Mouse (Mus musculus) neural tube, embryonic 14.5 days (tissue): ENCODE measurements around the gene Pitpnm1. TPM values are rescaled to one million over a fixed set of nuclear protein-coding genes. Genes with fewer than 3 reads are reported as not detected.
"Not testable (repeated sequence)": the region's sequence is repeated elsewhere in the genome, so short reads cannot be mapped to it uniquely, and the experiment has no call there.

Source experiments
- ATAC-seq: fragments of 200-750 bp; cut with Nextera tagmentation; 2 replicates; pipeline ENCODE4 v1.8.0; 2017; ENCODE audit warnings: low read depth, mild to moderate bottlenecking, moderate TSS enrichment, moderate library complexity
- H3K27ac ChIP-seq: fragments of 300-500 bp; sonication (generic); 2 replicates; pipeline ENCODE4 v1.5.1; 2014; ENCODE audit warnings: low read depth, mild to moderate bottlenecking, control low read depth, low read length, moderate library complexity, mixed read lengths
- H3K27me3 ChIP-seq: fragments of 300-500 bp; sonication (generic); 2 replicates; pipeline ENCODE4 v1.6.1; 2014; ENCODE audit warnings: low read length; ENCODE audit not compliant: control insufficient read depth, insufficient read depth
- H3K36me3 ChIP-seq: fragments of 300-500 bp; sonication (generic); 2 replicates; pipeline ENCODE4 v1.6.1; 2014; ENCODE audit warnings: low read length, mixed read lengths; ENCODE audit not compliant: control insufficient read depth, insufficient read depth
- H3K4me1 ChIP-seq: fragments of 300-500 bp; sonication (generic); 2 replicates; pipeline ENCODE4 v1.6.1; 2014; ENCODE audit warnings: low read length; ENCODE audit not compliant: control insufficient read depth, insufficient read depth
- H3K4me2 ChIP-seq: fragments of 300-500 bp; sonication (generic); 2 replicates; pipeline ENCODE4 v1.6.1; 2014; ENCODE audit warnings: mild to moderate bottlenecking, low read depth, low read length, control low read depth
- H3K4me3 ChIP-seq: fragments of 300-500 bp; sonication (generic); 2 replicates; pipeline ENCODE4 v1.5.1; 2014; ENCODE audit warnings: low read depth, low read length, control low read depth, mixed read lengths
- H3K9ac ChIP-seq: fragments of 300-500 bp; sonication (generic); replicated peaks from 2 replicates; pipeline ENCODE4 v1.6.1; 2014; ENCODE audit warnings: low read depth, mild to moderate bottlenecking, control low read depth, low read length, mixed read lengths
- H3K9me3 ChIP-seq: fragments of 300-500 bp; sonication (generic); 2 replicates; pipeline ENCODE4 v1.6.1; 2016; ENCODE audit warnings: low read length; ENCODE audit not compliant: control insufficient read depth
- WGBS: fragments of 180-500 bp; shearing (Covaris S2); extraction: QIAGEN DNeasy Blood & Tissue Kit; methylation state at CpG from one replicate; pipeline ENCODE4 v1.1.7; 2014; 5-methylcytosine and 5-hydroxymethylcytosine counted together
- polyA plus RNA-seq: library from polyadenylated mRNA; unstranded; fragments of >200 nt; fragmentation: Nextera tagmentation; extraction: Ambion mirVana; gene quantifications from 2 replicates; pipeline ENCODE4 v1.2.1, GENCODE M21; 2014

The Pitpnm1 gene
- polyA plus RNA-seq, 1 experiment from 2014 or later: 76.5 TPM

DNA sequence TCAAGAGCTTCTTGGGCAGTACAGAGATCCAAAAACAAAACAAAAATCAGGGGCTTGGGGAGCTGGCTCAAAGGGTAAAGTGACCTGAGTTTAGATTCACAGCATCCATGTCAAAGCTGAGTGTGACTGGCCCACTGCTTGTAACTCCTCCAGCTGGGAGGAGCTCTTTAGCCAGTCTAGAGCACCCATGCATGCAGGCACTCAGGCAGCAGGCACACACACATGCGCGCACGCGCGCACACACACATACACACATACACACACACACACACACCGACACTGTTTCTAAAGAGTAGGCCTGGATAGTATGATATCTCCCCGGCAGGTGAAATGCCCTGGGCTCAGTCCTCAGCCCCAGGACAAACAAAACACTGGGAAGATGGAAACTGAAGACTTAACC, 17.2 kb downstream of the Pitpnm1 start:
- Histone ChIP-seq H3K36me3 (peaks cover 36% of the 10 kb centered on the region), H3K4me2 (no peak overlapping the region), H3K27me3 (no peaks in the 10 kb centered on the region), H3K9ac (no peak overlapping the region), H3K27ac (no peak overlapping the region), H3K4me1 (peaks cover 6% of the 10 kb centered on the region; the same call in 1 of the 2 replicates), H3K9me3 (no peaks in the 10 kb centered on the region), H3K4me3 (no peak overlapping the region)
- ATAC-seq: no peak
- 98% methylated on average over 7 of the region's 7 CpGs for WGBS

DNA sequence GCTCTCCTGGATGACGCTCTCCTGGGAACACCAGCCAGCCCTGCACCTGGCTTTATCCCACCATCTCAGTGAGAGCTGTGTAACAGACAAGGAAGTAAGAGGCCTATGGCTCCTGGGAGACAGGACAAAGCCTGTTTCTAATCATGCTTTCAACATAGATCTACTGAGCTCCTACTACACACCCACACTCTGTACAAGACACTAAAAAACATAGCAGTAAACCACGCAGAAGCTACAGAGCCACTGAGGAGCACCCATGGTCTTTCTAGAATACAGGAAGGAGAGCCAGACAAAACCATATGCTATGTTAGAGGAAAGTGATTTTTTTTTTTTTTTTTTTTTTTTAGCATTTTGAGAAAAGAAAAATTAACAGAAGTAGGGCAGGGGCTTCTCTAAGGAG, 18.6 kb downstream of the Pitpnm1 start:
- Histone ChIP-seq H3K9me3 (no peaks in the 10 kb centered on the region), H3K9ac (no peak overlapping the region), H3K27me3 (no peaks in the 10 kb centered on the region), H3K27ac (no peak overlapping the region), H3K4me3 (no peak overlapping the region), H3K36me3 (peaks cover 27% of the 10 kb centered on the region), H3K4me1 (peaks cover 6% of the 10 kb centered on the region; the same call in 1 of the 2 replicates), H3K4me2 (no peak overlapping the region)
- ATAC-seq: no peak
- WGBS: 97% methylated on average over 2 of the region's 2 CpGs

DNA sequence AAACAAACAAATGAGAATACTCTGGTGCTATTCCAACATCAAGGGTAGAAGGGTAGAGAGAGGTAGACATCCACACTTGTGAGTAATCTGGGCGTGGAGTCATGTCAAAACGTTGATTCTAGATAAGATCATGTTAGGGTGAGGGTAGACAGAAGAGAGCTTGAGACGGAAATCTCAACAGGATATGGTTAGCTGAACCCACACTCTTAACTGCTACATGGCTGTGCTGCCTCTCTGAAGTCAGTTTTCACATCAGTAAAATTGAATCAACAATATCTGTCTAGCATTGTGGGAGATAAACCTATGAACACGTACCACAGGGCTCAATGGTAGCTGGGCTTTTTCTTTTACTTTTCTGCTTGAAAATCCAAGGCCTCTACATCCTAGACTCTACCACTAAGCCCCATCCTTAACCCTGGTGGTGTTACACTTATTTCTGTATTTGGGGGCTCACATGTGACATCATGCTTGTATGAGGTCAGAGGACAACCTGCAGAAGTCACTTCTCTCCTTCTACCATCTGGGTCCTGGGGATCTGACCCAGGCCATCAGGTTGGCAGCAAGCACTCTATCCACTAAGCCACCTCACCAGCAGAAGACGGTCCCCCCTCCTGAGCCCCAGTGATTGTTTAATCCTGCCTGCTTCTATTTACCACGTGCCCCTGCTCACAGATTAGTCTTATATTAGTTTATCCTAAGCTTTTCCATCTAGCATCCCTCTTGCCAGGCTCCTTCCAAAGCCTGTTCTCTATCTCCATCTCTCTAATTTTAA, 20.1 kb downstream of the Pitpnm1 start:
- no peak overlapping the region for H3K9ac ChIP-seq
- peaks cover 12% of the 10 kb centered on the region for H3K36me3 ChIP-seq
- H3K27ac ChIP-seq: no peak overlapping the region
- H3K4me3 ChIP-seq: no peak overlapping the region
- H3K4me2 ChIP-seq: no peak overlapping the region
- no peaks in the 10 kb centered on the region for H3K9me3 ChIP-seq
- ATAC-seq: no peak
- H3K27me3 ChIP-seq: no peaks in the 10 kb centered on the region
- peaks cover 6% of the 10 kb centered on the region; the same call in 1 of the 2 replicates for H3K4me1 ChIP-seq
- 95% methylated on average over 6 of the region's 6 CpGs for WGBS

DNA sequence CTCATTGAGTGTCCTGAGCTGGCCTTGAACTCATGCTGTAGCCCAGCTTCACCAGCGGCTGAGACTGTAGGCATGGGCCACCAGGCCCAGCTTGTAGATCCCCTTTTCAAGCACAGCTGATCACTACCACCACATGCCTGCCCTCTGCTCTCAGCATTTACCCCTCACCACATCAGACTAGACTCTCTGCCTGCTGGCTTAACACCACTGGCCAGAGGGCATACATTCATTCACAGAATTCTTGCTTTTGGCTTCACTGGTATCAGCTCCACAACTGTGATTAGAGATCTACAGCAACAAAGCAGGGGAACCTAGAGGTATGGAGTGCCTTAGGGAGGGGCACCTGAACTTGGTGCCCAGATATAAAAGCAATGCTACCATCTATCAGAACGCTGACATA, 20.7 kb downstream of the Pitpnm1 start:
- Histone ChIP-seq H3K27ac (no peak overlapping the region), H3K9me3 (no peaks in the 10 kb centered on the region), H3K4me1 (peaks cover 6% of the 10 kb centered on the region; the same call in 1 of the 2 replicates), H3K4me3 (peak overlapping the region; percentile 40; the same call in 1 of the 2 replicates), H3K36me3 (peaks cover 6% of the 10 kb centered on the region), H3K4me2 (peak overlapping the region; percentile 41), H3K27me3 (no peaks in the 10 kb centered on the region), H3K9ac (no peak overlapping the region)
- 93% methylated on average over 2 of the region's 2 CpGs for WGBS
- ATAC-seq: no peak

DNA sequence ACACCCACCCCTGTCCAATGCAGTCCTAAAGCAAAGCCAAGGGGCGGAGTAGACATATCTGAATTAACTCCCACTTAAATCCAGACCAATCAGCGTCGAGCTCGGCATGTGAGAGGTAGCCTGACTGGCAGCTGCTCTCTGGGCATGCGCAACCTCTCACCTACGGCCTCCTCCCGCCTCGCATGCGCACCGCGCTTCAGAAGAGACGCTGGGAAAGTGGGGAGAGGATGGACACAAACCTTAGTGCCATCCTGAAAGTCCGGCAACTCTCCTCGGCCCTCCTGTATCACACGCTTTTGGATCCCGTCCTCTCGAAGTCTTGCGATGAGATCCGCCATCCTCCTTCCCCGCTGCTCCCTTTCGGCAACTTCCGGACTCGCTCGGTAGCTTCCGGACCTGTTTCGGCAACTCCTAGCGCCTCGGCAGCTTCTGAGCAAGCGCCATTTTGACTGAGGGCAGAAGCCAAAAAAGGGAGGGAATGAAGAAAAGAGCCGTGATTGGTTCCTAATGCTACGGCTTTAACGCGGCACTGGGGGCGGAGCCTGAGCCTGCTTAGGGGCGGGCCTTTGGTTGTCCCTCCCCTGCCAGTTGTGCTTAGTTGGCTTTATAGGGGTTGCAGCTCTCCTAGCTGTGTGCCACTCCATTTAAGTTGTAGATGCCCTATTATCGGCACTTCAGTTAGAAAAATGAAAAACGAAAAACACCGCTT, 21.5 kb downstream of the Pitpnm1 start:
- Histone ChIP-seq H3K27ac (peak overlapping the region; percentile 76; the same call in 1 of the 2 replicates), H3K4me1 (peaks cover 6% of the 10 kb centered on the region; the same call in 1 of the 2 replicates), H3K27me3 (no peaks in the 10 kb centered on the region), H3K4me3 (peak overlapping the region; percentile 40), H3K4me2 (peak overlapping the region; percentile 41), H3K9ac (peak overlapping the region; percentile 43; the same call in 1 of the 2 replicates), H3K36me3 (peaks cover 4% of the 10 kb centered on the region; the same call in 1 of the 2 replicates), H3K9me3 (no peaks in the 10 kb centered on the region)
- WGBS: 4% methylated on average over 38 of the region's 38 CpGs
- peak; percentile 84 for ATAC-seq

DNA sequence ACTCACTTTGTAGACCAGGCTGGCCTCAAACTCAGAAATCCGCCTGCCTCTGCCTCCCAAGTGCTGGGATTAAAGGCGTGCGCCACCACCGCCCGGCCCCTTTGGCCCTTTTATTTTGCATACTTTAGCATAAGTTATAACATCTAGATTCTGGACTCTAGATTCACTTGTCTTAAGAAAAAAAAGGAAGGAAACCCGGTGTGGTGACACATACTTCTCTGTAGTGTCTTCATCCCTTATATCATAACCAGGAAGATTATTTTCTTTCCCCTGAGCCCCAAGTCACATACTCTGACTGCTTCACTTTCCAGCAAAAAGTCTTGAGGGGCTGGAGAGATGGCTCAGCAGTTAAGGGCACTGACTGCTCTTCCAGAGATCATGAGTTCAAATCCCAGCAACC, 22.1 kb downstream of the Pitpnm1 start:
- not testable (repeated sequence) for ATAC-seq, H3K27ac ChIP-seq, H3K4me3 ChIP-seq, H3K4me2 ChIP-seq, H3K27me3 ChIP-seq, H3K9me3 ChIP-seq, H3K9ac ChIP-seq, H3K36me3 ChIP-seq
- 56% methylated on average over 6 of the region's 6 CpGs for WGBS
- H3K4me1 ChIP-seq: peaks cover 10% of the 10 kb centered on the region

DNA sequence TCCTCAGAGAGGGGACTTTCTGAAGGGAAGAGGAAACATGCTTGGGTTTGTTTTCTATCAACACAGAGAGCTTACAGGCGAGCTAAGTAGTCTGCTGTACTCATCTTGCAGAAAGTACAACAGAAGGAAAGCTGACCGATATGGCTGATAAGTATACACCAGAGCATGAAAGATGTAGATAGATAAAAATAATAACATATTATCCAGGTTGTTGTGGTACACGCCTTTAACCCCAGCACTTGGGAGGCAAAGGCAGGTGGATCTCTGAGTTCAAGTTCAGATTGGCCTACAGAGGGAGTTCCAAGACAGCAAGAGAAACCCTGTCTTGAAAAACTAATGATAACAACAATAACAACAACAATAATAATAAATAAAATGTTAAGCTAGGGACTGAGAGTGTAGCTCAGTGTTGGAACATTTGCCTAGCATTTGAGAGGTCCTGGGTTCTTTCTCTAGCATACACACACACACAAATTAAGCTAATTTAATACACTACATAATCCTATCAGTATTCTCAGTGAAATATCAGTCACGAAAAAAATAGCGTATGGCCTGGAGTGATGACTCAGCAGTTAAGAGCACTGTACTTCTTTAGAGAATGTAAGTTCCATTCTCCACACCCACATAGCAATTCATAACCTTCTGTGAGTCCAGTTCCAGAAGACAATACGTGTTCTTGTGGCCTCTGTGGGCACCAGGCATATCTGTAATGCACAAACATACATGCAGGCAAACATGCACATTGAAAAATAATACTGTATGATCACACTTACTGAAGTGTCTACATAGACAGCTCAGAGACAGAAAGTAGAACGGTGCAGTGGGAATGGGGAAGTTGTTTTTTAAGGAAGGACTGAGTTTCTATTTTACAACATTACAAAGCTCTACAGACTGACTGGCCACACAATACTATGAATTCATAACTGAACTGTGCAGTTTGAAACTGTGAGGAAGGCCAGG, 22.9 kb downstream of the Pitpnm1 start:
- Histone ChIP-seq H3K4me1 (peaks cover 13% of the 10 kb centered on the region), H3K4me2 (no peak overlapping the region), H3K4me3 (no peak overlapping the region), H3K36me3 (no peaks in the 10 kb centered on the region), H3K27ac (no peak overlapping the region), H3K9me3 (no peaks in the 10 kb centered on the region), H3K9ac (no peak overlapping the region), H3K27me3 (no peaks in the 10 kb centered on the region)
- WGBS: 87% methylated on average over 7 of the region's 7 CpGs
- ATAC-seq: no peak

DNA sequence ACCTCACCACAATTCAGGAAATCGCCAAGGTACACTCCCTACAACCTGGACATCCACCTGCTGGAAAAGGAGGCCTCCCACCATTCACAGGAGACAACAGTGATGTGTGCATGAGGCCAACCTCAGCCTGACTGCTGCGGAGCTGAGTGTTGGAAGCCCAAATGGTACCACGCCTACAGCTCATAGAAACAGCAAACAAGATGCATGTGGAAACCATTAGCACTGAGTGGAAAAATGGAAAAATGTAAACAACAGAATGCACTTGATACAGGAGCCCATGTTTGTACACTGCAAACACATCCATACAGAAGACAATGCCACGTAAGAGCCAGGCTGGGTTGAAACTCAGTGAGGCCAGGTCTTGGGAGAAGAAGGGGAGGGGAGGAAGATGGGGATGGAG, 24.6 kb downstream of the Pitpnm1 start:
- H3K4me1 ChIP-seq: peaks cover 13% of the 10 kb centered on the region
- H3K9ac ChIP-seq: no peak overlapping the region
- H3K4me2 ChIP-seq: no peak overlapping the region
- no peak for ATAC-seq
- 89% methylated on average over 4 of the region's 4 CpGs for WGBS
- H3K27ac ChIP-seq: no peak overlapping the region
- H3K36me3 ChIP-seq: peaks cover 10% of the 10 kb centered on the region; the same call in 1 of the 2 replicates
- H3K9me3 ChIP-seq: no peaks in the 10 kb centered on the region
- no peaks in the 10 kb centered on the region for H3K27me3 ChIP-seq
- H3K4me3 ChIP-seq: no peak overlapping the region
